In the genomic region with DNA sequence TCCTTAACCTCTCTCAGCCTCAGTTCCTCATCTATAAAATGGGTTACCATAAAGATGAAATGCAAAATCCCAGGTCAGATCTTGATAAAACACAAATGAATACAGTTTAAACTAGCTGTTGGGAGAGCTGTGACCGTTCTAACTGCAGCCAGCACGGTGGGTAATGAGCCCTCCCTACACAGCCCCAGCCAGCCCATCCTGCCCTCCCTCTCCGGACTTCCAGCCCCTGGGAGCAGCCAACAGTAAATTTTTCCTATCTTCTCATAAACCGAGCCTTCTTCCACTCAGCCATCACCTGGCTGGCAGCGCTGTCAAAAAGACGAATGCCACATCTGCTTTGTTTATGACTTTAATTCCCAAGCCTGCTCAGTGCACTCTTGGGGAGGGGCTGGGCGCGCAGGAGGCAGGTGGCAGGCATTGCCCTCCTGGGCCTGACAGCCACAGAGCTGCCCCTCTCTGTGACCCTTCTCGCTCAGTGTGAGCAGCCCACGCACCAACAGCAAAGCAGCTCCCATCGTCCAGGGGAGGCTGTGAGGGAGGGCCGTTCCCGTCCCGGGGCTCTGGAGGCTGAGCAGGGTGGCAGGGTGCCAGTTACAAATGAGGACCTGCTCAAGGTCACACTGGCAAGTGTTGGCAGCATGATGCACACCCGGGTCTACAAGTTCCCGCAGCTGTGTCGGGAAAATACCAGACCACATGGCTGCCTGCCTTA, we compare ENCODE assay signal across 9 mouse cellular contexts.
DNase-seq lines count a peak whose midpoint lies in the region; ATAC-seq and TF ChIP-seq lines count a peak whose summit lies in the region.
"Had no signal": no experiment of that assay in that cellular context is flagged by ENCODE, and none has a peak within 500 bp of the region (broad histone marks: within the 10 kb centered on the region; RNA-seq: fewer than 3 reads in every experiment).

No protein-coding gene starts in this region.

- 0 out of 2 replicates have a peak overlapping the region, but pooled peaks have one; percentile 8 for H3K9ac ChIP-seq in limb, embryonic 12.5 days (replicated peaks)
- H3K9ac ChIP-seq in heart, embryonic 15.5 days: no peak overlapping the region

- intact Hi-C loops in left cerebral cortex, postnatal 14 days (cut with DNase I): no loop called here

- H3K4me2 ChIP-seq in limb, embryonic 12.5 days: no peak overlapping the region
- H3K4me2 ChIP-seq in heart, embryonic 15.5 days: 0 out of 2 replicates have a peak overlapping the region, but pooled peaks have one; percentile 7

- 0 out of 2 replicates have a peak, but pooled peaks cover 3% of the 10 kb centered on the region for H3K27me3 ChIP-seq in limb, embryonic 12.5 days
- H3K27me3 ChIP-seq in limb, embryonic 10.5 days (ENCODE audit: low read depth, poor library complexity, severe bottlenecking): peaks cover 8% of the 10 kb centered on the region
- peaks cover 17% of the 10 kb centered on the region; the same call in 1 of the 2 replicates for H3K27me3 ChIP-seq in heart, embryonic 15.5 days
- H3K27me3 ChIP-seq in small intestine, adult 2 months (ENCODE audit: control insufficient read depth, insufficient read depth, low read length): no peaks in the 10 kb centered on the region

- H3K27ac ChIP-seq in limb, embryonic 12.5 days: peak overlapping the region; percentile 17; the same call in 1 of the 2 replicates
- H3K27ac ChIP-seq in limb, embryonic 10.5 days: no peak overlapping the region
- no peak overlapping the region for H3K27ac ChIP-seq in heart, embryonic 15.5 days
- H3K27ac ChIP-seq in small intestine, adult 2 months (ENCODE audit: insufficient read depth, low read depth, low read length): no peak overlapping the region

- no peak for TF ChIP-seq POLR2A in small intestine, adult 2 months (IDR thresholded peaks at IDR 0.05; ENCODE audit: low read depth, low read length)

- 47% methylated on average over 17 of the region's 17 CpGs for WGBS in limb, embryonic 12.5 days
- 59% methylated on average over 17 of the region's 17 CpGs for WGBS in limb, embryonic 10.5 days
- WGBS in heart, embryonic 15.5 days: 31% methylated on average over 17 of the region's 17 CpGs
- 10% methylated on average over 17 of the region's 17 CpGs for WGBS in small intestine, adult 2 months

- no peak for DNase-seq in limb, embryonic 10.5 days (ENCODE audit: low spot score)
- DNase-seq in kidney, adult 8-10 months: peak; percentile 39 to 46
- DNase-seq in gastrocnemius, postnatal 25 days: no peak
- no peak for DNase-seq in left cerebral cortex, postnatal 14 days (ENCODE audit: low spot score in 2 of 2)
- DNase-seq in liver: no peak
- DNase-seq: lung, postnatal 14 days had no signal

- ATAC-seq in limb, embryonic 12.5 days (ENCODE audit: insufficient number of reproducible peaks, insufficient read depth, low FRiP score, low TSS enrichment, low read depth): no peak
- peak; percentile 61 for ATAC-seq in heart, embryonic 15.5 days (replicated peaks; ENCODE audit: insufficient number of reproducible peaks, insufficient read depth, low FRiP score, low read depth)

- no peaks in the 10 kb centered on the region for H3K36me3 ChIP-seq in limb, embryonic 12.5 days
- H3K36me3 ChIP-seq in limb, embryonic 10.5 days: no peaks in the 10 kb centered on the region
- H3K36me3 ChIP-seq in heart, embryonic 15.5 days: no peaks in the 10 kb centered on the region
- H3K36me3 ChIP-seq in small intestine, adult 2 months (ENCODE audit: control insufficient read depth, insufficient read depth, low read length): no peaks in the 10 kb centered on the region

- H3K4me3 ChIP-seq in limb, embryonic 12.5 days (replicated peaks): no peak overlapping the region
- no peak overlapping the region for H3K4me3 ChIP-seq in limb, embryonic 10.5 days
- H3K4me3 ChIP-seq in heart, embryonic 15.5 days: no peak overlapping the region
- H3K4me3 ChIP-seq in small intestine, adult 2 months (ENCODE audit: low read depth, low read length): peak overlapping the region; percentile 19

- no peak for TF ChIP-seq CTCF in small intestine, adult 2 months (IDR thresholded peaks at IDR 0.05; ENCODE audit: extremely low read depth, insufficient read length, insufficient replicate concordance, low read depth, low read length)

- H3K4me1 ChIP-seq in limb, embryonic 12.5 days (replicated peaks): peaks cover 15% of the 10 kb centered on the region
- H3K4me1 ChIP-seq in limb, embryonic 10.5 days: peaks cover 46% of the 10 kb centered on the region
- peaks cover 12% of the 10 kb centered on the region for H3K4me1 ChIP-seq in heart, embryonic 15.5 days (replicated peaks)
- H3K4me1 ChIP-seq in small intestine, adult 2 months (ENCODE audit: control insufficient read depth, insufficient read depth, insufficient read length, low read length): peaks cover 34% of the 10 kb centered on the region

- H3K9me3 ChIP-seq in limb, embryonic 12.5 days: no peaks in the 10 kb centered on the region
- no peaks in the 10 kb centered on the region for H3K9me3 ChIP-seq in limb, embryonic 10.5 days (replicated peaks)
- H3K9me3 ChIP-seq in heart, embryonic 15.5 days (replicated peaks): no peaks in the 10 kb centered on the region

Comparison
In these comparisons a context has a peak if more than half of its experiments do, and no peak if none do; other contexts are left out.
1. DNase-seq: peak in kidney, adult 8-10 months (2 of 2); none in limb, embryonic 10.5 days (single experiment), gastrocnemius, postnatal 25 days (single experiment), left cerebral cortex, postnatal 14 days (0 of 2) and liver (single experiment).